Mouse (Mus musculus): Measurements from ENCODE around the gene Smr2.
"Not testable (repeated sequence)": the region's sequence is repeated elsewhere in the genome, so short reads cannot be mapped to it uniquely, and the experiment has no call there.

Smr2 gene

GRCm38 (mm10) chr5:88086256-88086655 is at the start of gene Smr2:
Gene Smr2 (plus strand): TSS chr5:88086556.
- TF ChIP-seq GATA4 (IDR thresholded peaks at IDR 0.05; ENCODE audit: insufficient replicate concordance, low read length) = not testable (repeated sequence)

DNA sequence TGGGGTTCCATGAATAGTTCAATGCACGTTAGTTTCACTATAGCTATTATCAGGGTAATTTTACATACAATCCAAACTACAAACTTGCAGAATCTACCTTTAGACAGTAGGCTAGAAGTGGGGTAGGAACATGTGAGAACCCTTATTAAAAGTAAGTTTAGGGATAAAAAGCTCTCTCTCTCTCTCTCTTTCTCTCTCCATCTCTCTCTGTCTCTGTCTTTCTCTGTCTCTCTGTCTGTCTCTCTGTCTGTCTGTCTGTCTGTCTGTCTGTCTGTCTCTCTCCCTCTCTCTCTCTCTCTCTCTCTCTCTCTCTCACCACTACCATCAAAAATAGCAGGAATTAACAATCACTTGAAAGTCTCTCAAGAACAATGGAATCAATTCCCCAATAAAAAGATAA is 25.1 kb downstream of the Smr2 start, which contains the start of gene Gm11116:
Gene Gm11116, minus strand, starts transcription at position 101 of the 400 bp plus-strand sequence.
- no peak for TF ChIP-seq GATA4 (IDR thresholded peaks at IDR 0.05; ENCODE audit: insufficient replicate concordance, low read length)

DNA sequence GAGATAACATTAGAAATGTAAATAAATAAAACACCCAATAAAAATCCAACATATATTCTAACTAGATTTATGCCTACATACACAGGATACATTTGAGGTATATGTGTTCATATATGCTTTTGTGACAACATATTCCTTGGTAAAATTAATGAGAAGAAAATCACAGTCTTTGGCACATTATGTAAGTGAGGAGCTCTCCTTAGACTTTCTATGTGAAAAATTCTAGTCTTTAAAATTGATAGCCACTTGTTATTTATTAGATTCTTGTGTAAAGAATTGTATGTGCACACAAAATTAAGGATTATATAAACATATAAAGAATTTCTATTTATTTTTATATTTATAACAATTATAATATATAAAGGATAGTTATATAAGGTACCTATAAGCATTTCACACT is 67.6 kb downstream of the Smr2 start, which contains the start of gene Gm11115:
Gene Gm11115, minus strand, starts transcription at position 101 of the 400 bp plus-strand sequence.
- TF ChIP-seq GATA4 (IDR thresholded peaks at IDR 0.05; ENCODE audit: insufficient replicate concordance, low read length) = no peak
